Mouse (Mus musculus): ENCODE data around the gene Ccng2.

Gene Ccng2

DNA sequence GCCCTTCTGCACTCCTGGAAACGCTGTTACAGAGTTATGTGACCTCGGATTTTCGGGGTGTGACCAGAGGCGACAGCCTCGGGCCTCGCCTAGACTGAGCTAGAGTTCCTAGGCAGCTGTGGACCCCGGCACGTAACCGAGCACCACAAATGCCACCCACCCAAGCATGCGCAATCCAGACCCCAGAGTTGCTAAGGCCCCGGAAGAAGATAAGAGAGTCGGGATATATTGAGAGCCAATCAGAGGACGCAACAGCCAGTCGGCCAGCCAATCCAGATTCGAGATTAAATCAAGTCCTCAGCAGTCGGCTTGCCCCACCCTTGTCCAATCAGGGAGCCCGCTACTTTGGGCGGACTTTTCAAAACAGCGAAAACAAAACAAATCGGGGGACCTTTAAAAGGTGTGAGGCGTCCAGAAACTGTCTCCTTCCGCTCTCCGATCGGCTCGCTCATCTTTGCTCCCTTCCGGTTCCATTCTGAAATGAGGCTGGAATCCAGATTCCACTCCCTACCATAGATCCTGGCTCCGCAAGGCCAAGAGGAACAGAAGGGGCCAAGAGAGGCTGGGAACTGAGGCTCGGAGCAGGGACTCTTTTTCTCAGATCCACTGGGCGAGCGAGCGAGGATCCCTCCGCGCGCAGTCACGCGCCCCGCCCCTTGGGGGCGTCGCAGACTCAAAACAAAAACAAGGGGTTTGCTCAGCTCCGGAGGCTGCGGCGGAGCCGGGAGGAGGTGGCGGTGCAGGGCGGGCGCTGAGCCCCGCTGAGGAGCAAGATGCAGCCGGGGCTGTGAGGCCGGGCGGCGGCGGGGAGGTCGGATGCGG is at the start of gene Ccng2:
Gene Ccng2 (plus strand): TSS at position 375 of the 822 bp plus-strand sequence.
- peak; percentile 95 to 97 for DNase-seq

GRCm38 (mm10) chr5:93218375-93218774 is 48.7 kb upstream of the Ccng2 start:
- no peak for DNase-seq

DNA sequence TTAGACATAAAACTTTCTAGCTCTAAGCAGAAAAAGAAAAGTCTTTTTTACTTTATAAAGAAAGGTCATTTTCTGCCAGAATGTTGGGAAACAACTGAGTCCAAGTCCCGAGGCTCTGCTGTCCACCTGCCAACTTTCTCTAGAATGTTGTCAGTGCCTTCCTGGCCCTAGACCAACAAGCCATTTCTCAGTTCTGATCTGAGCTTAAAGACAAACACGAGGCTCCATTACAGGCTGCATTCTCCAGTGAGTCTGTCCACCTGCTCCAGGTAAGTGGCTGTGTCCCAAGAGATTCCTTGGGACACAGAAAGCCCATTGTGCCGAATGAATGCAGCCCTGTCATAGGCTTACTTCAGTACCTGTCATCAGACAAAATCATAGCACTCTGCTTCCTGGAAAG is 45.4 kb upstream of the Ccng2 start:
- peak; percentile 68 to 72 for DNase-seq

DNA sequence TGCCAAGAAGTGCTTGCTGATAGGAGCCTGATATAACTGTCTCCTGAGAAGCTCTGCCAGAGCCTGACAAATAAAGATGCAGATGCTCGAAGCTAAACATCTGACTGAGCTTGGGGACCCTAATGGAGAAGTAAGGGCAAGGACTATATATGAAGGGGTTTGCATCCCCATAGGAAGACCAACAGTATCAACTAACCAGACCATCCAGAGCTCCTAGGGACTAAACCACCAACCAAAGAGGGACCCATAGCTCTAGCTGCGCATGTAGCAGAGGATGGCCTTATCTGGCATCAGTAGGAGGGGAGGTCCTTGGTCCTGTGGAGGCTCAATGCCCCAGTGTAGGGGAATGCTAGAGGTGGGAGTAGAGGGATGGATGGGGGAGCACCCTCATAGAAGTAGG is 42.5 kb upstream of the Ccng2 start:
- no peak for DNase-seq

- DNase-seq: no peak
These were observed 39.9 kb upstream of the Ccng2 start for GRCm38 (mm10) chr5:93227157-93227556.

DNA sequence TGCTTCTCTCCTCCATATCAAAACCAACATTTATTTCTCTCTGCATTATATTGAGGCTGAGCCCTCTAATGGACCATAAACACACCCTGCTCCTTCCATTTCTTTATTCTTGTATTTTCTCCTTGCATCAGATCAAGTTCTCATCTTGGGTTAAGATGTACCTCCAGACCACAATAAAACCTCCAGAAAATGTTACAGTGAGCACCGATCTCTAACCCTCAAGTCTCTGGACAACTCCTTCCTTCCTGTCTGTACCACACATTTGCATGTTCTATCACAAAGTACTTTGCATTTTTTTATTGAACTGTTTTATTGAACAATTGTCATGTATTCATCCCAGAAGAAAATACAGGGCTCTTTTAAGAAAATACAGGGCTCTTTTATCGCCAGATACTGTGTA is 37.5 kb upstream of the Ccng2 start:
- no peak for DNase-seq

DNA sequence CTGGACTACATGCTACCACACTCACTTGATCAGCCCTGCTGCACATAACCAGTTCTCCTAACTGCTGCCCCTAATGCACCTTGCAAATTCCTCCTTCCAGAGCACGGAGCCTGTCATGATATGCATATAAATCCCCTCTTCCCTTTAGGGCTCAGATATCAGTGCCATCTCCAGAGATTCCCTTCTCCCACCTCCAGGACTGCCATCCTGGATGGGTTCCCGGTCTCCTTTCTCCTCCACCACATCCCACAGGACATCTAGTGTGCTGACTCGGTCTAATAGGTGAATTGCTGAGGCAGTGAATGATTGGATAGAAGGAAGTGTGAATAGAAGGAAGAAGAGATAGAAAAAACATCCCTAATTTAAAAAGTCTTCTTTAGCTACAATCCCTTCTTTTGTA is 35.3 kb upstream of the Ccng2 start:
- DNase-seq: peak; percentile 48 to 55

DNA sequence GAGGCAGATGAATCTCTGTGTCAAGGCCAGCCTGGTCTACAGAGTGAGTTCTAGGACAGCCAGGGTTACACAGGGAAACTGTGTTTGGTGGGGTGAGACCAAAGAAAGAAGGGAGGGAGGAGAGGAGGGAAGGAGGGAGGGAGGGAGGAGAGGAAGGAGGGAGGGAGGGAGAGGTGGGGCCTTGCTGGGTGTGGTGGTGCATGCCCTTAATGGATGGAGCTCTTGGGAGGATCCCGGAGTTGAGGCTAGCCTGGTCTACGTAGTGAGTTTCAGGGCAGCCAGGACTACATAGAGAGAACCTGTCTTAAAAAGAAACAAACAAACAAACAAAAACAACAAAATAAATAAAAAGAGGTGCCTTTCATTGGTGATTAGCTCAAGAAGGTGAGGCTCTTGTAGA is 34.2 kb upstream of the Ccng2 start:
- no peak for DNase-seq

DNA sequence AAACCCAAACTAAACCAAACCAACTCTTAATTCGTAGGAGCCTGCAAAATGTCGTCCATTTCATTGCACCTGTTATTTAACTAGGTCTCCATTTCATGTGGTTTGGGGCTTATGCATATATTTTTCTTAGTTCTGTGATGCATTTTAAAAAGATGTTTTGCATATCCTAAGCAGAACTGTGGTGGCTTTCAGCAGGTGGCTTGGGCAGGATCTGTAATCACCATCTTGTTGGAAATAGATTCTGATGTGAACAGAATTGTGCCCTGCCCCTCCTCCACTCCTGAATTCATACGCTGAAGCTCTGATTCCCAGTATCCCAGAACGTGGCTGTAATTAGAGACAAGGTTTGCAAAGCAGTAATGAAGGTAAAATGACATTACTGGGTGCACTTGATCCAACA is 32.9 kb upstream of the Ccng2 start:
- DNase-seq: peak; percentile 48 to 49

- no peak for DNase-seq
These were observed 32.5 kb upstream of the Ccng2 start for GRCm38 (mm10) chr5:93234605-93235004.

DNA sequence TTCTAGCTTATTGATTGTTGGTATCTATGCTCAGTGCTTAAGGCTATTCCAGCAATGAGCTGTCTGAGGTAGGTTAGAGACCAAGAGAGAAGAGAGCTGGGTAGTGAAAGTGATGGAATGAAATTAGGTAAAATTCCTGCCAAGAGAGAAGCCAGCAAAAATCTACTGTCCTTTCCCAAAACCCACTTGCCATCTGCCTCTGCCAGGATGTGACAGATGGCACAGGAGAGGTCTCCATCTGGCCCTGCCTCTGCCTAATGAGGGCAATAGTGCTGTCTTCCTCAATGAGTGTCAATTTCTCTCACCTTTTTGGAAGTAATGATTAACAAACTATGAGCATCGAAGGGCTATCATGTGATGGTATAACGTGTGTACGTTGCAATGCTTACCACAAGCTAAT is 31.2 kb upstream of the Ccng2 start:
- DNase-seq: peak; percentile 96

DNA sequence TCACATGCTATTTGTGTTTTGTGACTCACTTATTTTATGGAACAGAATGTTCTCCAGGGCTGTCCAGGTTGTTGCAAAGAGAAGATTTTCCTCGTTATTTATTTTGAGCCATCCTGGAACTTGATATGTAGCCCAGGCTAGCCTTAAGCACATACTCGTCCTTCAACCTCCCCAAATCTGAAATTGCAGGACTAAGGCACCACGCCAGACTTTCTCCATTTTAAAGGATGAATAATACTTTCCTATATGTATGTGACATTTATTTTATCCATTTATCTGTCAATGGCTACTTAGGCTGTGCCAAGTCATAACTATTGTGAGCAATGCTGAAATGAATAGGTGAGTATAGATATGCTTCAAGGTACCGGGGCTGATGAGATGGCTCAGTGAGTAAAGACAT is 30.5 kb upstream of the Ccng2 start:
- DNase-seq: peak in 1 of 2 experiments; percentile 48

- DNase-seq: no peak
These were observed 27.2 kb upstream of the Ccng2 start for GRCm38 (mm10) chr5:93239590-93240544.

DNA sequence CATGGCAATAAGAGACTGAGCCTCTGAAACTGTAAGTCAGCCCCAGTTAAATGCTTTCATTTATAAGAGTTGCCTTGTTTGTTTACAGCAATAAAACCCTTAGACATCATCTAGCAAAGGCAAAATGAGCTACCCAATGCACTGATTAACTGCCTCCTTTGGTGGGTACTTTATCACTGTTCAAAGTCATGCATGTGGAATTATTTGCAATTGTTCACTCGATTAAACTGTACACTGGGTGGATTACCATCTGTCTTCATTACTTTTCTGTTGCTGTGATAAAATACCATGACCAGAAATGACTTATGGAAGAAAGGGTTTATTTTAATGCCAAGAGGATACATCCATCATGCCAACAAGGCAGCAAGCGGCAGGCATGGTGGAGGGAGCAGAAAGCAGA is 21.8 kb upstream of the Ccng2 start:
- DNase-seq: no peak

DNA sequence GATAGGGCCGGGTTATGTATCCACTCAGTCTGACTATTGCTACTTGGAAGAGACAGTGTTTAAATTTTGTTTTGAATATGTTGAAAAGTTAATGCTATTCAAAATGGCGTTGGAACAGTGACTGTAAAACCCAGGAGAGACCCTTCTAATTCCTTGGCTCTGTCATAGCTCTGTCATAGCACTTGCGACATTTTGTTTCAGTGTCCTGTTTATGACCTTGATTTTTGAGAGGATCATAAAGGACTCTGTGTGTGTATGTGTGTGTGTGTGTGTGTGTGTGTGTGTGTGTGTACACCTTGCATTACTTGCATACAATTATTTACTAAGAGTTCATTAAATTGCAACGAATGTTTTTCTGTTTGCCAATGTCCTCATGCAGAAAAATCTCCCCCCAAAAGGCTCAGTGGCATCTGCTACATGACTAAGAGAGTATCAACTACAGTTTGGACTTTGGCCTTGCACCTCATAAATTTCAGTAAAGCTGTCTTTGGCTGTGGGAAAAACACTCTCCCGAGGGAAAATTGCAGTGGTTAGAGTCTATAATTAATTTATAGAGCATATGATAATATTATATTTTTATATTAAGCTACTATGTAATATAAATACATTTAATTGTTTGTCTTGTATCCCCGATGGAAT is 17.0 kb upstream of the Ccng2 start:
- no peak for DNase-seq

GRCm38 (mm10) chr5:93251001-93251760 is 15.9 kb upstream of the Ccng2 start:
- DNase-seq: peak; percentile 65 to 74

DNA sequence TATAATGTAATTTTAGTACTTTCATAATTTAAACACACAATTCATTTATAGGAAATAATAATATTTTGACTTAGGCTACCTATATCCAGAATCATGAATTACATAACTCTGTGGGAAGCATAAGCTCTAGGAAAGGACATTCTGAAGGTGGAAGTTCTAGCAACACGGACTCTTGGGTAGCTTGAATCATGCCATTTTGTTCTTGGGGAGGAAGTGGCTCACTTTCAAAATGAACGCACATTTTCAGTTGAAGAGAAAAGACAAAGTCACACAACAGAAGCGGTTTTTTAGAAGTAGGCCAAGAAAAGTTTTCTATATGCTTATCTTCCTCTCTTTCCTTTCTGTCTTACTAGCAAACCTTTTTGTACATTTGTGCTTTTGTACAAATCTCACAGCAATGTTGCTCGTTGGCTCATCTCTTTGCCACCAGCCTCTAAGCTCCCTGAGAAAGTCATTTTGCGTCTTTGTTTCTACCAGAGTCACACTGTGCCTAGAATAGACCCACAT is 11.2 kb upstream of the Ccng2 start:
- no peak for DNase-seq

GRCm38 (mm10) chr5:93256820-93257405 is 10.1 kb upstream of the Ccng2 start:
- DNase-seq: no peak

- DNase-seq: no peak
These were observed 7.7 kb upstream of the Ccng2 start for GRCm38 (mm10) chr5:93259349-93259748.

DNA sequence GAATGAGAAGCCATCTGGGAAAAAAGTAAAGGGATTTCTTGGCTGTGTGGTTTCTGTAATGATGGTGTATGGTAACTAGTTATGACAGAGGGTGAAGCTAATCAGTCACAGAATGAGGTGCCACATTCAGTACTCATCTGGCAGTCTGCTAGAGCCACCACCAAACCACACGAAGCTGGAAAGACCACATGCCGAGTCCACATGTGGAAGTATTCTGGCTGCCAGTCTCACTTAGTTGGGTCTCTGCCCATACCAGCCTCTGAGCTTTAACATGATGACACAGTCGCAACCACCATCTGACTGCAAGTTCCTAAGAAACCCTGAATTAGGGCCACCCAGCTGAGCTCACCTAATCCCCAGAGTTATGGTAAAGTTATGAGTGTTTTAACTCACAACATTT is 6.1 kb upstream of the Ccng2 start:
- DNase-seq: no peak

DNA sequence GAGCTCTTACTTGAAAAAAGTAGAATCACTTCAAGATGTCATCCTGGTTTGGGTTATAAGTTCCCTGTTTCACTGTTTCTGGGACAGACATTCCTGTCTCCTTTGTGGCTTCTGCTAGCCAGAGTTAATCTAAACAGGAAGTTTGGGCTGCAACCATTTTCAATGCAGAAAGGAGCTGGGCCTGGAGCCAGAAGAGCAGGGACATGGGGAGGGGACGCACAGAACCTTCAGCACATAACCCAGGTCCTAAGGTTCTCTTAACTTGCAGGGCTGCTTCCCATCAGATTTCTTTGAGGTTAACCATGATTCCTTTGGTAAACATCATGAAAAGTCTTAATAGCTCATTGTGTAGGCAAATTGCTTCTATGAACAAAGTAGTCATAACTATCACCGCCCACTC is 4.3 kb upstream of the Ccng2 start:
- DNase-seq: no peak

All from cerebellum, adult 18-20 months (tissue).